Mouse (Mus musculus): ENCODE measurements around the gene Pif1.

Pif1 gene

GRCm38 (mm10) chr9:65598765-65599249, 11.8 kb downstream of the Pif1 start:
- DNase-seq (ENCODE audit: low spot score) = peak; percentile 52

DNA sequence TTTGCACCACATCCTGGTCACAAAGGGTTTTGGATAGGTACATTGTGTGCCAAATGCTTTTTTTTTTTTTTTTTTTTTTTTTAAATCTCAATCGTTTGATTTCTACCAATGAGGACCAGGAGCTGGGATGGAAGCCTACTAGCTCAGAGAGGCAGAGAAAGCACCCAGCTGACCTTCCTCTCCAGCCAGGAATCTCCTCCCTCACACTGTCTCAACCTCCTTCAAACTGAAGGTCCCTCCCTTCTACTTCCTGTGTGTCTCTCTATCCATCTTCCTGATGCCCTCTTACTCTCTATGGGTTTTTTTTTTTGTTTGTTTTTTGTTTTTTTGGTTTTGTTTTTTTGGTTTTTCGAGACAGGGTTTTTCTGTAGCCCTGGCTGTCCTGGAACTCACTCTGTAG, 14.0 kb downstream of the Pif1 start:
- DNase-seq (ENCODE audit: low spot score) = no peak

- DNase-seq (ENCODE audit: low spot score) = no peak
Observed at GRCm38 (mm10) chr9:65603401-65604102, 16.6 kb downstream of the Pif1 start.

DNA sequence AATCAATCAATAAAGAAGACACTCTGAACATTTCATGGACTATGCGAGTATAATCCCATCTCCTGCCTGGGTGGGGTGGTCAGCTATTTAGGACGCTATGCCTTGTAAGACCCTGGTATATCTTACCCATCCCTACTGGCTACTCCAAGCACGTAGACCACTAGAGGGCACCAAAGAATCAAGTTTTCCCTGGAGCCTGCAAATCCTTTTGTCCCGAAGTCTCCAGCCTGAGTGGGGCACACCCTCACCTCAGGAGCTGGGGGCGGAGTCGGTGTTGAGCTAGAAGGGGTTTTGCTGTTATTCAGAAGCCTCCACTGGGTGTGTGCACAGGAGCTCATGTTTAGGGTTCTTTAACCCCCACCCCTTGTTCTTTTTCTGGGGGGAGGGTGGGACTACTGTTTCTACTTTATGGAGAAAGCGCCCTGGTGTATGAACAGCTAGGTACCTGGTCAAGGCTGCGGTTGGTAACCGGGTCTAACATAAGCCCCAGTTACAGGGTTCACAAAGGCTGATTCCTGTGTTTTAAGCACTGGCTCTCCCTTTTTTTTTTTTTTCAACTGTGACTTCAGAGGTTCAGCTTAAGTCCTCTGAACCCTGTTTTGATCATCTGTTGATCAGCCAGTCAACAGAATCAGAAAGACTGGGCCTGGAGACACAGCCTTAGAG, 18.6 kb downstream of the Pif1 start:
- peak; percentile 67 for DNase-seq (ENCODE audit: low spot score)

- peak; percentile 37 for DNase-seq (ENCODE audit: low spot score)
Observed at GRCm38 (mm10) chr9:65606321-65607109, 19.6 kb downstream of the Pif1 start.

- no peak for DNase-seq (ENCODE audit: low spot score)
Observed at GRCm38 (mm10) chr9:65607120-65607519, 20.2 kb downstream of the Pif1 start.

DNA sequence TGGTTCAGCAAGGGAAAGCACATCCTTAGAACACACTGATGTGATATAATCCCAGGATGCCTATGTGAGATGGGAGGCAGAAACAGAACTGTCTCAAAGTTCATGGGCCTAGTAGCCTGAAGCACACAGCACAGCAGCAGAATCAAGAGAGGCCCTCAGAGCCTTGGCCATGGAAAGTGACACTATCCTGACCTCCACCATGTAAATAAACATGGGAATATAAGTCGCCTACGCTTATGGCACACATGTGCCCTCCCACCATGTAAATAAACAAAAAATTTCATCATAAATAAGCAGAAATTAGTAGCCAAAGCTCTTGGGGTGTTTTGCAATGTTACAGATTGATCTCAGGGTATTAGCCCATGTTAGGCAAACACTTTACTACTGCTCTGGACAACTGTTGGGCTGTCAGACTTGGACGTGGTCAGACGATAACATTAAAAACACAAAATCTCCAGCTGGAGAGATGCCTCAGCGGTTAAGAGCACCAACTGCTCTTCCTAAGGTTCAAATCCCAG, 25.1 kb downstream of the Pif1 start:
- DNase-seq (ENCODE audit: low spot score) = no peak

- DNase-seq (ENCODE audit: low spot score) = no peak
Observed at GRCm38 (mm10) chr9:65613098-65613497, 26.1 kb downstream of the Pif1 start.

DNA sequence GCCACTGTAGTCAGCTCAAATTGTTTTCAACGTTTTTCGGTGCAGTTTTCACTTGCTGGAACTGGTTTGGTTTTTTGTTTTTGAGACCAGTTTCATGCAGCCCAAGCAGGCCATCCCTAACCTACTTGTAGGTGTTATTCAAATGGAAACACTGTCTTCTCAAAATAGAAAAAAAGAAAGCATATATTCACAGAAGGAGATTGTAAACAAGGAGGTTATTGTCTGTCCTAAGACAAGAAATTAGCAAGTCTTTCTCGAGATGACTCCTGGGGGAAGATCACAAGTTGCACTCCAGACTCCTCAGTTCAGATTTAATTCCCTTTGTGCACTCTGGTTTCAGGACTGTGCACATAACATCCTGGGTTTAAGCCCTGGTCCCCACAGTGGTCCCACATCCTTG, 32.4 kb downstream of the Pif1 start:
- no peak for DNase-seq (ENCODE audit: low spot score)

DNA sequence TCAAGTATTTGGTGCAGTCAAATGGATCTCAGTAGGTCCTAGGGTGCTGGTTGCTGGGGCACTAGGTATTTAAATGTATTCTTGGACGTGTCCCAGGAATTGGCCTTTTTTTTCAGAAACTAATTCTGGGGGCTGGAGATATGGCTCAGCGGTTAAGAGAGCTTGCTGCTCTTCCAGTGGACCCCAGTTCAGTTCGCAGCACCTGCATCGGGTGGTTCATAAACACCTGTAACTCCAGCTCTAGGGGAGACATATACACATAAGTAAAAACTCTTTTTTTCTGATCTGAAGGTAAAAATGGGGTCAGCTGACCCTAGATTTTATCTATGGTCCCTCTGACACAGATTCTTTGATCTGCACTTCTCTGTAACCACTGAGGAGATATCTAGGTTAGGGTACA, 34.2 kb downstream of the Pif1 start:
- DNase-seq (ENCODE audit: low spot score) = no peak

DNA sequence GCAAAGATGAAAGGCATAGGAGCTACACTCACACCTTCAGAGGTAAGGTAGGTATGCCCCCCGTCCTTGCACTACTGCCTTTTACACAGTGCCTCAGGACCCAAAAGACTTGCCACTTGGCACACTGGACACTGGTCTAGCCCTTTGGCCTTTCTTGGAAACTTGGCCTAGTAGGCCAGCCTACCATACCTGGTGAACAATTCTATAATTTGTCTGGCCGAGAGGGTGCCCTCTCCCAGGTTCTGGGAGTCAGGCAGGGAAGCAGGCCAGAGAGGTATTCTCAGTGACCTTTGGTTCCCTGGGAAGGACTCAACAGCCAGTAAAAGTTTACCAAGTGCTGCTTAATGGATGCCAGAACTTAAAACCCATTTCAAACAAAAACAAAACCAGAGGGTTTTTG, 34.7 kb downstream of the Pif1 start:
- DNase-seq (ENCODE audit: low spot score) = no peak

GRCm38 (mm10) chr9:65622826-65623225, 35.9 kb downstream of the Pif1 start:
- no peak for DNase-seq (ENCODE audit: low spot score)

GRCm38 (mm10) chr9:65624266-65624665, 37.3 kb downstream of the Pif1 start:
- no peak for DNase-seq (ENCODE audit: low spot score)

GRCm38 (mm10) chr9:65629025-65629766, 42.2 kb downstream of the Pif1 start, which contains the start of gene Rbpms2:
Gene Rbpms2 (plus strand): TSS chr9:65629648.
- DNase-seq (ENCODE audit: low spot score) = peak; percentile 38

DNA sequence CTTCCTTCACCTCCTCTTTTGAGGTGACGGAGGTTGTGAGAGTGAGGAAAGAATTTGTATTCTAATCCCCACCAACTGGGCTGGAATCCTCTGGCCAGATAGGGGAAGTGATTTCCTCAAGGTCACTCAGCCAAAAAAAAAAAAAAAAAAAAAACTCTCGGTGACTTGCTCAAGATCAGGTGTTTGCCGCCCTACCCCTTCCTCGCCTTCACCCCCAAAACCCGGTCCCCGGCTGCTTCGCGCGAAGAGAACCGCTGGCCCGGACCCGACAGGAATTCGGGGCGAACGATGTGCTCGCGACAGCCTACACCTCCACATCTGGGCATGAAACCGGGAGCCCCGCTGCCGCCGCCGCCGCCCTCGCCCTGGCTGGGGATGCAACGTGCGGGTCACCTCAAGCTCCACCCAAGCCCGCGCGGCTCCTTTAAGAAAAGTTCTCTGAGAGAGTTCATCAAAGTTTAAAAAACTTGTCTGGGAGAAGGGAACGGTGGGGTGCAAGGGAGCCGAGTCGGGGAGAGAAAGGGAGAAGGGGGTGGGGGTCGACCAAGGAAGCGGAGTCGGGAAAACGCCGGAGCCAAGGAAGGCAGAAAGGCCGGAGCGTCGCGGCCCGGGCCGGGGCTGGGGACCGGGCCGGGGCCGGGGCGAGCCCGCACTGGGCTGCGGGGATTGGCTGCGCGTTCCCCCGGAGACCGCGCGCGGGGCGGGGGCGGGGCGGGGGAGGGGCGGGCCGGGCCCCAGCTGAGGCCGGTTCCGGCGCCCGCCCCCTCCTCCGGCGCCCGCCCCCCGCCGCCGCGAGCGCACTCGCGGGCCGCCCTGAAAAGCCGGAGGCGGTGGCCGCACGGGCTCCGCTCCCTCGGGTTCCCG, 43.0 kb downstream of the Pif1 start:
- DNase-seq (ENCODE audit: low spot score) = peak; percentile 74

GRCm38 (mm10) chr9:65630631-65631353, 43.8 kb downstream of the Pif1 start:
- DNase-seq (ENCODE audit: low spot score) = peak; percentile 55

- no peak for DNase-seq (ENCODE audit: low spot score)
Observed at GRCm38 (mm10) chr9:65631354-65632021, 44.5 kb downstream of the Pif1 start.

GRCm38 (mm10) chr9:65635766-65636165, 48.8 kb downstream of the Pif1 start:
- no peak for DNase-seq (ENCODE audit: low spot score)

DNA sequence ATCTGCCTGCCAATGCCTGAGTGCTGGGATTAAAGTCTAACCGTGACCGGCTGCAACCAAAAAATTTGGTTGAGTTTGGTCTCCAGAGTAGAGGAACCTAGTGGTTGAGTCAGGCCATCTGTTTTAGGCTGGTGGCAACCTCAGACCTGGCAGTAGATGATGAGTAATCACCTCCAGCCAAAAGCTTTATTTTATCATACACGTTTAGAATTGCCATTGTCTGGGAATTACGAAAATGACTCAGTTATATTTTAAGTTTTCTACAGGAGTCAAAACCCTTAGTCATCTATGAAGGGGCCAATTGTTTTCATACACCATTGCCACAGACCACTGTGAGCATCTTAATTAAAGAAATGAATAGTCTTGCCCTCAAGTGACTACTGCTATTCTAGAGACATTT, 50.0 kb downstream of the Pif1 start:
- DNase-seq (ENCODE audit: low spot score) = no peak

DNA sequence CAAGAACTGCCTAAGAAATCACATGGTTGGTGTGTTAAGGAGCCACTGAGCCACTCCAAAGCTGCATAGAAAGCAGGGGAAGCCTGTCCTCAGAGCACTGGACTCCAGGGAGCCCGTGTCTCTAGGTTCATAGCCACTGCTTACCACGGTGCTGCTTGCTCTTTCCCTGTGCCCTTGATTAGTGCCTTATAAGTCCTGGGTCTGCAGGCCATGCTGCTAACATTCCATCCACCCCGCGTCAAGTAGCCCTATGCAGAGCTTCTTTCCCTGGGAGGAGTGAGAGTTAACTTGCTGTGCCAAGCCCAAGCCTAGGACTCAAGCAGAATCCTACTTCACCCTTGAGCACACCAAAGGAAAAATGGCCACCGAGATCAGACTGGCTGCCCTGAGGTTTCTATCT, 52.1 kb downstream of the Pif1 start:
- no peak for DNase-seq (ENCODE audit: low spot score)

Data from ovary, postnatal 36 days (tissue).